Mouse (Mus musculus) heart, postnatal 10 days (tissue): Measurements from ENCODE around the gene Pepd. TPM values are rescaled to one million over a fixed set of nuclear protein-coding genes. Genes with fewer than 3 reads are reported as not detected.
A peak's percentile ranks its signal among the peaks of the same experiment; 100 is the strongest.

Experiments
- DNase-seq, 2 experiments: peaks; one replicate each; pipeline ENCODE4 v3.0.0; 2021
- intact Hi-C: fragments of 180-260 bp; cut with DNase I; formaldehyde crosslinking; loops from one replicate; pipeline ENCODE4 v1.15.1; 2025
- total RNA-seq, 2 experiments: library from RNA; stranded (reverse); gene quantifications; 2 replicates each; pipeline ENCODE4 v1.2.3; 2021

The Pepd gene
- total RNA-seq, 2 experiments from 2014 or later, result 26.3 to 27.6 TPM

GRCm38 (mm10) chr7:35025409-35026275 lies 113.5 kb downstream of the Pepd start:
- DNase-seq, result peak; percentile 82 to 91
- intact Hi-C loops, result loop anchor here (1.0 to 5.0 kb wide), 4 partner anchors 94 to 348 kb away; partner anchors contain the start of gene Cebpa

GRCm38 (mm10) chr7:35026276-35026630 lies 114.1 kb downstream of the Pepd start:
- no peak for DNase-seq
- intact Hi-C loops, result loop anchor here (1.0 to 5.0 kb wide), 4 partner anchors 93 to 349 kb away; partner anchors contain the start of gene Cebpa

- intact Hi-C loops, result loop anchor here (1.0 to 5.0 kb wide), 4 partner anchors 92 to 350 kb away; partner anchors contain the start of gene Cebpa
- DNase-seq, result peak; percentile 55 to 67
Measured at GRCm38 (mm10) chr7:35026838-35027291, 114.7 kb downstream of the Pepd start.

GRCm38 (mm10) chr7:35027801-35028420 lies 115.7 kb downstream of the Pepd start:
- no peak for DNase-seq
- intact Hi-C loops, result loop anchor here (5.0 kb wide), 2 partner anchors 234 to 351 kb away; no protein-coding TSS in a partner anchor

- no peak for DNase-seq
- intact Hi-C loops, result loop anchor here (5.0 kb wide), 2 partner anchors 234 to 351 kb away; no protein-coding TSS in a partner anchor
Measured at GRCm38 (mm10) chr7:35028559-35028958, 116.4 kb downstream of the Pepd start.

- intact Hi-C loops, result loop anchor here (5.0 kb wide), 2 partner anchors 233 to 352 kb away; no protein-coding TSS in a partner anchor
- DNase-seq, result no peak
Measured at GRCm38 (mm10) chr7:35029228-35029627, 117.0 kb downstream of the Pepd start.

- intact Hi-C loops, result loop anchor here (5.0 kb wide), 2 partner anchors 233 to 352 kb away; no protein-coding TSS in a partner anchor
- no peak for DNase-seq
Measured at GRCm38 (mm10) chr7:35029648-35030047, 117.5 kb downstream of the Pepd start.

GRCm38 (mm10) chr7:35030567-35030966 lies 118.4 kb downstream of the Pepd start:
- intact Hi-C loops, result no loop called here

GRCm38 (mm10) chr7:35035141-35035553 lies 123.0 kb downstream of the Pepd start:
- intact Hi-C loops, result no loop called here
- DNase-seq, result peak; percentile 44 to 56

More at GRCm38 (mm10) chr7:35030567-35030966, 118.4 kb downstream of the Pepd start:
- DNase-seq, result no peak

GRCm38 (mm10) chr7:35035565-35035964 lies 123.4 kb downstream of the Pepd start:
- intact Hi-C loops, result no loop called here

GRCm38 (mm10) chr7:35036266-35036731 lies 124.1 kb downstream of the Pepd start:
- peak; percentile 61 to 66 for DNase-seq
- intact Hi-C loops, result no loop called here

More at GRCm38 (mm10) chr7:35035565-35035964, 123.4 kb downstream of the Pepd start:
- no peak for DNase-seq

- DNase-seq, result peak in 1 of 2 experiments; percentile 15
- intact Hi-C loops, result no loop called here
Measured at GRCm38 (mm10) chr7:35037408-35037807, 125.2 kb downstream of the Pepd start.

- intact Hi-C loops, result no loop called here
- DNase-seq, result no peak
Measured at GRCm38 (mm10) chr7:35040176-35040972, 128.2 kb downstream of the Pepd start.

GRCm38 (mm10) chr7:35041286-35042208 lies 129.4 kb downstream of the Pepd start:
- no peak for DNase-seq
- intact Hi-C loops, result no loop called here

- DNase-seq, result no peak
- intact Hi-C loops, result no loop called here
Measured at GRCm38 (mm10) chr7:35042209-35042554, 130.0 kb downstream of the Pepd start.

- DNase-seq, result peak in 1 of 2 experiments; percentile 45
- intact Hi-C loops, result no loop called here
Measured at GRCm38 (mm10) chr7:35042759-35043217, 130.6 kb downstream of the Pepd start.

- no peak for DNase-seq
- intact Hi-C loops, result no loop called here
Measured at GRCm38 (mm10) chr7:35043266-35043817, 131.2 kb downstream of the Pepd start.

GRCm38 (mm10) chr7:35044719-35045118 lies 132.5 kb downstream of the Pepd start:
- DNase-seq, result no peak
- intact Hi-C loops, result no loop called here

GRCm38 (mm10) chr7:35046091-35046490 lies 133.9 kb downstream of the Pepd start:
- DNase-seq, result no peak
- intact Hi-C loops, result no loop called here
